Mouse (Mus musculus): ENCODE measurements around the gene Tmem51. TPM values are rescaled to one million over a fixed set of nuclear protein-coding genes. Genes with fewer than 3 reads are reported as not detected.

Tmem51 gene
- polyA plus RNA-seq, 1 experiment, result 16.5 TPM

DNA sequence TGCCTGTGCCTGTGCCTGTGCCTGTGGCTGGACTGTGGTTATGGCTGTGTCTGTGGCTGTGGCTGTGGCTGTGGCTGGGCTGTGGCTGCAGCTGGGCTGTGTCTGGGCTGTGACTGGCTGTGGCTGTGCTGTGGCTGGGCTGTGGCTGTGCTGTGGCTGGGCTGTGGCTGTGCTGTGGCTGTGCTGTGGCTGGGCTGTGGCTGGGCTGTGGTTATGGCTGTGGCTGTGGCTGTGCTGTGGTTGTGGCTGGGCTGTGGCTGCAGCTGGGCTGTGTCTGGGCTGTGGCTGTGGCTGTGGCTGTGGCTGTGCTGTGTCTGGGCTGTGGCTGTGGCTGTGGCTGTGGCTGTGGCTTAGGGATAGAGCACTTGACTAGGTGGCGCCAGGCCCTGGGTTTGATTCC is 95.9 kb downstream of the Tmem51 start:
- Histone ChIP-seq H3K4me3 (replicated peaks; ENCODE audit: extremely low read depth, low read depth, low read length) (no peak overlapping the region), H3K4me1 (ENCODE audit: control insufficient read depth, insufficient read depth, low read length) (no peaks in the 10 kb centered on the region)
- no peak for TF ChIP-seq CTCF (IDR thresholded peaks at IDR 0.05; ENCODE audit: insufficient read depth, low read length)
- no peak for TF ChIP-seq POLR2A (IDR thresholded peaks at IDR 0.05; ENCODE audit: borderline replicate concordance, extremely low read depth, low read depth, low read length)
- 86% methylated on average over 1 of the region's 1 CpGs for WGBS
- no peak for DNase-seq

DNA sequence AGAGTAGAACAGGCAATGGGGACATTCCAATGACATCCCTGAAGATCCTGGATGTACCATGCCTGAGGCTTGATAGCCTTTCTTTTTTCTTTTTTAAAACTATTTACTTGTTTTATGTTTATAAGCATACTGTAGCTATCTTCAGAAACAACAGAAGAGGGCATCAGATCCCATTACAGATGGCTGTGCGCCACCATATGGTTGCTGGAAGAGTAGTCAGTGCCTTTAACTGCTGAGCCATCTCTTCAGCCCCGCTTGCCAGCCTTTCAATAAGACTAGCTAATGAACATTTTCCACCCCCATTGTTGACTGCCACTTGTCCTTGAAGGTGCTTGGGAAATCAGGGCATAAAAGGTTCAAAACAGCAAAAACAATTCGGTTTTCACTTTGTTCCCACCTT is 100.4 kb downstream of the Tmem51 start:
- 58% methylated on average over 3 of the region's 3 CpGs for WGBS
- TF ChIP-seq POLR2A (IDR thresholded peaks at IDR 0.05; ENCODE audit: borderline replicate concordance, extremely low read depth, low read depth, low read length), result no peak
- H3K4me3 ChIP-seq (replicated peaks; ENCODE audit: extremely low read depth, low read depth, low read length), result no peak overlapping the region
- H3K4me1 ChIP-seq (ENCODE audit: control insufficient read depth, insufficient read depth, low read length), result no peaks in the 10 kb centered on the region
- DNase-seq, result no peak

DNA sequence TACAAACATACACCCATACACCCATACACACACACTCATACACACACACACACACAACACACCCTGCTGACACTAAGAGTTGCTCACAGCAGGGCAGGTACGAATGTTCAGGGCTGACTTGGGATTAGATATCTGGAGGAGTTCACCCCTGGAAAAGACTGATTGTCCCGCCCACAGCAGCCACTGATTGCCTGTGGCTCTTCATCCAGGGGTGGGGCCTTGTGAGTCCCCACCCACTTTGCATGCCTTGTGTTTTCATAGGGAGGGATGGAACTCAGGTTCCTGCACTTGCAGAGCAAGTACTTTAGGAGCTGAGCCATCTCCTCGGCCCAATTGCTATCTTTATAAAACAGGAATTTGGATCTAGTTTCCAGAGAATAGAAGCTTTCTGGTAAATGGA is 102.6 kb downstream of the Tmem51 start:
- H3K4me1 ChIP-seq (ENCODE audit: control insufficient read depth, insufficient read depth, low read length), result no peaks in the 10 kb centered on the region
- TF ChIP-seq POLR2A (IDR thresholded peaks at IDR 0.05; ENCODE audit: borderline replicate concordance, extremely low read depth, low read depth, low read length), result no peak
- no peak for TF ChIP-seq CTCF (IDR thresholded peaks at IDR 0.05; ENCODE audit: insufficient read depth, low read length)
- DNase-seq, result no peak
- no peak overlapping the region for H3K4me3 ChIP-seq (replicated peaks; ENCODE audit: extremely low read depth, low read depth, low read length)
- 72% methylated on average over 3 of the region's 3 CpGs for WGBS

Other genes starting within 250 kb of the Tmem51 start
- gene Ctrc, start 237.9 kb downstream of the Tmem51 start, polyA plus RNA-seq (2012; rRNA removed), result 4.7 TPM in 1 of 2 replicates, not detected in the other
- 95.0 and 116 TPM in 2 replicates for gene Efhd2, start 209.4 kb downstream of the Tmem51 start, polyA plus RNA-seq (2012; rRNA removed)
- gene Fhad1, start 69.2 kb downstream of the Tmem51 start, polyA plus RNA-seq (2012; rRNA removed), result 6.9 and 7.9 TPM in 2 replicates
- 43.2 and 46.1 TPM in 2 replicates for gene Kazn, start 155.1 kb upstream of the Tmem51 start, polyA plus RNA-seq (2012; rRNA removed)